Mouse (Mus musculus): ENCODE data around the gene Blcap. TPM values are rescaled to one million over a fixed set of nuclear protein-coding genes. Genes with fewer than 3 reads are reported as not detected.

Blcap gene
- total and polyA plus RNA-seq, 2 experiments from 2014 or later = 207 to 284 TPM

DNA sequence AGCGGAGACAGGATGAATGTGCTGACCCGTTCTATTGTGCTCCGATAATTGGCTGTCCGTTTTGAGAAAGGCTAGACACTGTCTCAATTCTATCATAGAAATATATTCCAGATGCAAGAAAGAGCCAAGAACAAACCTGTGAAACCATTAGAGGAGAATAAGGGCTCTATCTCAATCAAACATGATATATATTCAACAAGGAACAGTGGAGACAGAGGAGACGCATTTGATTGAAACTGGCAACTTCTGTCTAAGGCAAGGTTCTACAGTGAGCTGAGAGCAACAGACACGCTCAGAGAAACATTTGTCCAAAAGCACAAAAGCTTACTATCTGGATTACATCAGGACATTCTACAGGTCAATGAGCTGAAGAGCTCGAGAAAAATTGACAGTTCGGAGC is 29.4 kb downstream of the Blcap start:
- H3K9ac ChIP-seq (replicated peaks; ENCODE audit: low read length) = no peak overlapping the region
- WGBS = 41% methylated on average over 8 of the region's 8 CpGs
- H3K27me3 ChIP-seq (ENCODE audit: insufficient read depth, low read length) = no peaks in the 10 kb centered on the region

DNA sequence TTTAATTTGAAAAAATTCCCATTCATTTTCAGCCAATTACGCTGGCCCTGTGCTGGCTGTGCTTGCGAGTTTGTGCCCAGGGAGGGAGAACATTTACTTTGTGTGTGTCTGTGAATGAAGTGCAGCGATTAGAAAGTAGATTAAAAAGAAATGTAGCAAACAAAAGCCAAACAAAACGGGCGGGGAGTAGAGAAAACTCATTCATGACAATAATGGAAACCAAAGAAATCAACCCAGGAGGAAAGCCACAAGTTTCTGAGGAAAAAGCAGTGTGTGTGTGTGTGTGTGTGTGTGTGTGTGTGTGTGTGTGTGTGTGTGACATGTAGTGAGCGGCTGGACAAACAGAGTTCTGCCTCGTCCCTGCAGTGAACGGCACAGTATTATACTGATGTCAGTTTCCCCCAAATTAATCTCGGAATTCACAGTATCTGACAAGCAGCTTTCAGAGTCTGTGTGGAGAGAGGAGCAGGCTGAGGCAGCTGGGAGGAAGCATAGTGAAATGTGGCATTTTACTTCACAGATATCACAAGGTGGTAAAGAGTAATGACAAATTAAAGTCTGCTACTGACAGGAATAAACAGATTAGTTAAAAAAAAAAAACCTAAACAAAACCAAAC is 30.0 kb downstream of the Blcap start:
- 26% methylated on average over 9 of the region's 9 CpGs for WGBS
- no peak for TF ChIP-seq CTCF (IDR thresholded peaks at IDR 0.05; ENCODE audit: low read depth)
- H3K27ac ChIP-seq = peak overlapping the region; percentile 66
- H3K4me2 ChIP-seq (ENCODE audit: low read depth, low read length) = peak overlapping the region; percentile 5; the same call in 1 of the 2 replicates
- H3K4me3 ChIP-seq (ENCODE audit: low read length) = no peak overlapping the region
- ATAC-seq (no peak), DNase-seq (ENCODE audit: low spot score) (no peak)
- no peaks in the 10 kb centered on the region for H3K9me3 ChIP-seq (ENCODE audit: low read length)
- H3K9ac ChIP-seq (replicated peaks; ENCODE audit: low read length) = 0 out of 2 replicates have a peak overlapping the region, but pooled peaks have one; percentile 13
- H3K36me3 ChIP-seq (ENCODE audit: insufficient read depth, low read length) = no peaks in the 10 kb centered on the region
- no peaks in the 10 kb centered on the region for H3K27me3 ChIP-seq (ENCODE audit: insufficient read depth, low read length)
- peaks cover 42% of the 10 kb centered on the region for H3K4me1 ChIP-seq (ENCODE audit: insufficient read depth, low read length)

More for the DNA sequence above, 29.4 kb downstream of the Blcap start:
- TF ChIP-seq CTCF (IDR thresholded peaks at IDR 0.05; ENCODE audit: low read depth) = no peak
- H3K36me3 ChIP-seq (ENCODE audit: insufficient read depth, low read length) = no peaks in the 10 kb centered on the region
- no peak overlapping the region for H3K4me3 ChIP-seq (ENCODE audit: low read length)
- H3K4me1 ChIP-seq (ENCODE audit: insufficient read depth, low read length) = peaks cover 40% of the 10 kb centered on the region
- H3K4me2 ChIP-seq (ENCODE audit: low read depth, low read length) = no peak overlapping the region
- DNase-seq (ENCODE audit: low spot score) (no peak), ATAC-seq (no peak)
- peak overlapping the region; percentile 41; the same call in 1 of the 2 replicates for H3K27ac ChIP-seq
- no peaks in the 10 kb centered on the region for H3K9me3 ChIP-seq (ENCODE audit: low read length)

DNA sequence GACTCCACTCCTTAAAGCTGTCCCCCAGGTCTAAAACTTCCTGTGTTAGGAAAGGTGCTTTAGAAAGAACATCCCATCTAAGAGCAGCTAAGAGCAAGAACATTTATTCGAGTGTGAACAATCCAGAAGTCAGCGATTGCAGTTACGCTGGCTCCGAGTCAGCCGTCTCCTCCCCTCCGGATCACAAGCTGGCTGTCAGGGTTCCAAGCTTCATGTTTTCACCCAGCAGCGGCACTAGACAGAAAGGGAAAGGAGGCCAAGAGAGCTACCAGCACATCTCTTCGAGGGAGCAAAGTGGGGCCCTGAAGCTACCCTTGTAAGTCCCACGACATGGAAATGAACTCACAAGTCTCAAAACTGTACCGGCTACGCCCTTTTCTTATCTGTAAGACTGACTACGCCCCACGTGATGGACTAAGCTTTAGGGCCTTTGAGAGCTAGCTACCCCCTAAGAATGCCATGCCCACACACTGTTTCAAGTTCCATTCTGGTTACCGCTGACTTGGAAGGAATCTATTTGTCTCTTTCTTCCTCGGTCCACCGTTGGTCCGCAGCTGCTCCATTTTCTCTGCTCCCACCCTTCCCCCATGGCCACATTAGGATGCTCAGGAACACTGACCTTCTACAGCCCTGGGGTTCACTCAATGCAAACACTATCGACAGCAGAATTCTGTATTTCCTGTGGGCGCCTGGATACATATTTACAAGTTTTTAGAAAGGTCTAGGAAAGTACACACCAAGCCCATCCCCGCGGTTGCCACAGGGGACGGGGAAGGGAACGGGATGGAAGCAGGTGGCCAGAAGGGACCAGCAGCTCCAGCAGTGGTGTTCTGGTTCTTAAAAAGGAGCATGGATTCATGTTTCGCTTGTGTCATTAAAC is 30.8 kb downstream of the Blcap start:
- no peak overlapping the region for H3K4me3 ChIP-seq (ENCODE audit: low read length)
- peaks cover 42% of the 10 kb centered on the region for H3K4me1 ChIP-seq (ENCODE audit: insufficient read depth, low read length)
- no peaks in the 10 kb centered on the region for H3K36me3 ChIP-seq (ENCODE audit: insufficient read depth, low read length)
- no peaks in the 10 kb centered on the region for H3K27me3 ChIP-seq (ENCODE audit: insufficient read depth, low read length)
- no peak for TF ChIP-seq CTCF (IDR thresholded peaks at IDR 0.05; ENCODE audit: low read depth)
- H3K27ac ChIP-seq = peak overlapping the region; percentile 66
- H3K9me3 ChIP-seq (ENCODE audit: low read length) = no peaks in the 10 kb centered on the region
- H3K9ac ChIP-seq (replicated peaks; ENCODE audit: low read length) = 0 out of 2 replicates have a peak overlapping the region, but pooled peaks have one; percentile 13
- peak overlapping the region; percentile 5; the same call in 1 of the 2 replicates for H3K4me2 ChIP-seq (ENCODE audit: low read depth, low read length)
- ATAC-seq = no peak
- 30% methylated on average over 24 of the region's 24 CpGs for WGBS
- DNase-seq (ENCODE audit: low spot score) = peak; percentile 72

DNA sequence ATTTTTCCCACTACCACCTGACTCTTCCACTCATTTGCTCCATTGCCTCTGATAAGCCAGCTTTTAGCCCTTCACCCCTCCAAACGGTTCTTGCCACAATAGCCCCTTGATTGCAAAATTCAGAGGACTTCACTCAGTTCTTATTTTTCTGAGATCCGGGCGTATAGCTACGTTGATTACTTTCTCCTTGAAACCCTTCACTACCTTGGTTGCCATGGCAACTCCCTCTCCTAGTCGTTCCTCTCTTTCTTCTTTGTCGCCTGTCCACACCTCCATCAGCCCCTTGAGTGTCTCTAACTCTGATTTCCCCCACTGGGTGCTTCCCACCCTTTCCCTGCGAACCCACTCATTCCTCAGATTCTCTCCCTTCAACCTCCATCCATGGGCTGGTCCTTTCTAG is 34.0 kb downstream of the Blcap start:
- Histone ChIP-seq H3K9ac (replicated peaks; ENCODE audit: low read length) (no peak overlapping the region), H3K27me3 (ENCODE audit: insufficient read depth, low read length) (no peaks in the 10 kb centered on the region), H3K4me1 (ENCODE audit: insufficient read depth, low read length) (peaks cover 34% of the 10 kb centered on the region), H3K4me3 (ENCODE audit: low read length) (no peak overlapping the region), H3K27ac (peak overlapping the region; percentile 72), H3K9me3 (ENCODE audit: low read length) (no peaks in the 10 kb centered on the region), H3K36me3 (ENCODE audit: insufficient read depth, low read length) (no peaks in the 10 kb centered on the region), H3K4me2 (ENCODE audit: low read depth, low read length) (no peak overlapping the region)
- DNase-seq (ENCODE audit: low spot score) (peak; percentile 78), ATAC-seq (0 out of 2 replicates have a peak, but pooled peaks have one; percentile 37)
- TF ChIP-seq CTCF (IDR thresholded peaks at IDR 0.05; ENCODE audit: low read depth) = no peak
- 23% methylated on average over 7 of the region's 7 CpGs for WGBS

DNA sequence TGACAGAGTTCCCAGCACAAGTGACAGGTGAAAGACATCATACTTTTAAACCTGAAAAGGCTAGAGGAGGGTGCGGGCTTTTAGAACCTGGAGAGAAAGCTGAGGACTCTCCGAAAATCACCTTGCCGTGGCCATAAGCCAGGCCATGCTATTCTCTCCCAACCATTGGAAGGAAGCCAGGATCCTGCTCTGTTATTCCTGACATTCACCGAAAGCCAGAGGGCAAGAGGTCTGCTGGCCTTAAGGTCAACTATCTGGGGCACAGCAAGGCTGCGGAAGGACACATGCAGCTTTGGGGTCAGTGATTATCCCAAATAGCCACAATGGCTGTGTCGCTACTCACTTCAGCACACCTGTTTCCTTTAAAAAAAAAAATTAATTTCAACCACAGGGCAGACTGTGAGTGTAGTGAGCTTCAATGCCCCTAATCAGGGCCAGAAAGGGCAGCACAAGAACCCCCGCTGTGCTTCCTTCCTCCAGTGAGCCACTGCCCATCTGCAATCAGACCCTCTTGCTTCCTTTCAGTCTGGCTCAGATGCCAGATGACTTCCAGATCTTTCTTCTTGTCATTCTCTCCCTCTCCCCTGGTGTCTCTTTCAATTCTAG is 34.5 kb downstream of the Blcap start:
- Histone ChIP-seq H3K9me3 (ENCODE audit: low read length) (no peaks in the 10 kb centered on the region), H3K27ac (peak overlapping the region; percentile 72), H3K27me3 (ENCODE audit: insufficient read depth, low read length) (no peaks in the 10 kb centered on the region), H3K4me2 (ENCODE audit: low read depth, low read length) (no peak overlapping the region), H3K4me3 (ENCODE audit: low read length) (no peak overlapping the region), H3K36me3 (ENCODE audit: insufficient read depth, low read length) (no peaks in the 10 kb centered on the region), H3K9ac (replicated peaks; ENCODE audit: low read length) (no peak overlapping the region), H3K4me1 (ENCODE audit: insufficient read depth, low read length) (peaks cover 31% of the 10 kb centered on the region)
- ATAC-seq = no peak
- peak; percentile 27 for DNase-seq (ENCODE audit: low spot score)
- no peak for TF ChIP-seq CTCF (IDR thresholded peaks at IDR 0.05; ENCODE audit: low read depth)
- 42% methylated on average over 7 of the region's 7 CpGs for WGBS

DNA sequence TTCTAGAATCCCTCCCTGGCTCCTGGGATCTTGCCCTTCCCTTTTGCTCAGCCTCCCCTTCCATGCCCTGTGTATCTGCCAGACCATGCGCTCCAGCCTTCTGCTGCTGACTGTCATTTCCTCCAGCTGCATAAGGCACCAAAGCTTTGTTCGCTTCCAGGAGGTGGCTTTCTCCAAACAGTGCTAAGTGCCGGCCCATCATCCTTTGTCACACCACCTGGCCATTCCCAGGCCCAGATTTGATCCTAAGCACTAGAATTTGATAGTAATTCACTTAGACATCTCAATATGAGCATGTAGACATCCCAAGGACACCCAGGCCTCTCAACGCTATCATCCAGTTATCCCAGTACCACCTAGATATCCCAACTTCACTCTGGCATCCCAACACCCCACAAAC is 36.9 kb downstream of the Blcap start:
- no peak overlapping the region for H3K4me2 ChIP-seq (ENCODE audit: low read depth, low read length)
- H3K36me3 ChIP-seq (ENCODE audit: insufficient read depth, low read length) = no peaks in the 10 kb centered on the region
- WGBS = 65% methylated on average over 4 of the region's 4 CpGs
- H3K9ac ChIP-seq (replicated peaks; ENCODE audit: low read length) = no peak overlapping the region
- H3K4me1 ChIP-seq (ENCODE audit: insufficient read depth, low read length) = peaks cover 28% of the 10 kb centered on the region
- no peaks in the 10 kb centered on the region for H3K9me3 ChIP-seq (ENCODE audit: low read length)
- no peak for TF ChIP-seq CTCF (IDR thresholded peaks at IDR 0.05; ENCODE audit: low read depth)
- H3K27me3 ChIP-seq (ENCODE audit: insufficient read depth, low read length) = no peaks in the 10 kb centered on the region
- DNase-seq (ENCODE audit: low spot score) = peak; percentile 1
- no peak overlapping the region for H3K27ac ChIP-seq
- H3K4me3 ChIP-seq (ENCODE audit: low read length) = no peak overlapping the region
- ATAC-seq = no peak

Measured in hindbrain, postnatal 0 days (tissue).